Mouse (Mus musculus) mesoderm, embryonic 11.5 days (tissue): ENCODE measurements around the gene Ano1.

Experiments
- DNase-seq: peaks from one replicate; pipeline ENCODE4 v3.0.0-alpha.2; 2012; ENCODE audit warnings: low read depth, low spot score

The Ano1 gene

DNA sequence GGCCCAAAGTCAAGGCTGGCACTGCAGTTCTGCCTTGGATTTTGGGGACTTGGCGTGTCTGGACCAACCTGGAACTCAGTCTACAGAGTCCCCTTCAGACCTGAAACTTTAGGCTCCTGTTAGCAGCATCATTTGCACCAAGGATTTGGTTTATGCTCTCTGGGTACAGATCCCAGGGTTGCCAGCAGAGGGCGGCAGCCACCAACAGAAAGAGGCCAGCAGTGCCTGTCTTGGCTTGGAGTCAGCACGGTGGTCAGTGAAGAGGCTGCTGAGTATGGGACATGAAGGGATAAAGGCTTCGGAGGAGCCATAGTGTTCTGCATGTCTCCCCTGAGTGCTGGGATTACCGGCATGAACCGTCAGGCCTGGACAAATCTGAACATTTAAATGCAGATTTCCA lies 166.1 kb downstream of the Ano1 start:
- DNase-seq, result peak; percentile 78

DNA sequence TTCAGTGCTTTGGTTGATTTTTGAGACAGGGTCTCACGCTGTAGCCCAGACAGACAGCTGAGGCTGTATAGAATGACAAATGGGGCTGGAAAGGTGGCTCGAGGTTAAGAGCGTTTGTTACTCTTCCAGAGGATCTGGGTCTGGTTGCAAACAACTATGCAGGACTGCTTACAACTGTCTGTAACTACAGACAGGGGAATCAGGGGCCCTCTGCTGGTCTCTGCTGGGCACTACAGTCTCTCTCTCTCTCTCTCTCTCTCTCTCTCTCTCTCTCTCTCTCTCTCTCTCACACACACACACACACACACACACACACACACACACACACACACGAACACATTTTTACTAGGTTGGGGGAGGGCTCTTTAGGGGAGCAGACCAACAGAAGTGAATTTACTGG lies 168.2 kb downstream of the Ano1 start:
- DNase-seq, result peak; percentile 66

DNA sequence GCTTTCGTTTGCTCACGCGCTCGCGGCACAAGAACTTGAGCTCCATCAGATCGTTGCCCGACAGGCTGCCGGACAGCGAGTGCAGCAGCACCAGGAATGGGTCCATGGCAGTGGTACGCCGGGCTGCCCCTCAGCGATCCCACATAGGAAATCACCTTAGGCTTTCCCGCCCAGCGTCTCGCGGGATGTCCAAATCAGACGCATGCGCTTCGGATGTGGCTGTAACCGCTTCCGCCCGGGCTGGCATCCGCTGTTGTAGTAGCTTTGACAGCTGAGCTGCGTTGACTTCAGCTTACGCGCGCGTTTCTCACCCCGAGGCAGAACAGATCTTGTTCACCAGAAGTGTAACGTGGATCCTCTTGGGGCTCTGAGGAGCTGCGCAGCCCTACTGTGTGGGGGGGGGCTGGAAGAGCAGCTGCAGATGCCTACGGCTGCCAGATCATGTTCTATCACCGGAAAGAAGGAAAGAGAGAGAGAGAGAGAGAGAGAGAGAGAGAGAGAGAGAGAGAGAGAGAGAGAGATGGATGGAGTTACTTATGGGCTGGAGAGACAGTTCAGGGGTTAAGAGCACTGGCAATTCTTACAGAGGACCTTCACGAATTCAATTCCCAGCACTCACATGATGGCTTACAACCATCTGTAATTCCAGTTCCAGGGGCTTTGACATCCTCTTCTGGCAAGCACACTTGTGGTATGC lies 169.3 kb downstream of the Ano1 start, which contains the start of gene Fadd:
TSS of gene Fadd (minus strand) at position 180 of the 697 bp plus-strand sequence.
- peak; percentile 95 for DNase-seq

DNA sequence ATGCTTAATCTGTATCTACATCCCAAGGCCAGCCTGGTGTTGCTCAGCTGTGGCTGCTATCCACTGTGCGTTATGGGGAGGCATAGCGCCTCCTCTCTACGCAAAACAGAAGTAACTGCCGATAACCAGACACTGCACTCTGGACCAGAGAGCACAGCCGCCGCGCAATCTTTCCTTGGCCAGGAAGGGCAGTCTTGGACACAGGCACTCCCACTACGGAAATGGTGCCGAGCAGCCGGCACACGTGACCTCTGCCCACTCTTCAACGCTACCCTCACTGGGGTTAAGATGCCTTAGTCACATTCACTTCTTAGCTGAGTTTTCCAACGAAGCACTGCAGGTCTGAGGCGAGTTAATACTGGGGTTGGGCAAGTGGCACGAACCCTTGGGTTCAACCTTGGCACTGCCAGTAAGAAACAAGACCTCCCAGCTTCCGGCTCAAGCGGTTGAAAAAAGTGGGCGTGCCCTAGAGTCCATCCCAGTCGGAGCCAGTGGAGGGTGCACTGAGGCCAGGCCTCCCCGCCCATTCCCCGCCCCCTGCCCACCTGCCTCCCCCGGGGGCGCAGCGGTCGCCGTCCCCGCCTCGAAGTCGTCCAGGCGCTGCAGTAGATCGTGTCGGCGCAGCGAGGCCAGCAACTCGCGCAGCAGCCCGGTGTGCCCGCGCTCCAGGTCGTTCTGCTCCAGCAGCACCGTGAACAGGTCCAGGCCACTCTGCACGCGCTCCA lies 170.1 kb downstream of the Ano1 start:
- peak; percentile 83 for DNase-seq

DNA sequence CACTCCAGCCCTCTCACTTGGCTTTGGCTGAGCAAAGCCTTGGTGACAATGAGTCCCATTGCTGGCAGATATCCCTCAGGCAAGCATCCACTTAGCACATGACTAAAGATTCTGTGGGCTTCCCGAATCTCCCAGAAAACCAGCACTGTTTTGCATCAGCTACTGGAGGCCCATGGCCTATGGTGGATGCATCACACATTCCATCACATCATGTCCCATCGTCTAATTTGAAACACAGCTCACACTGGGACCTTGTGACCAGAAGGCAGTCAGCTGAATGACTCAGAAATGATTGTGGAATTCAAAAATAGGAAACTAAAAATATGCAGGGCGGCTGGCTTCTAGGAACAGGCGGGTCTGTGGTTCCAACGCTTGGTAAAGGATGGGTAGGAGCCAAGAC lies 173.9 kb downstream of the Ano1 start:
- no peak for DNase-seq

DNA sequence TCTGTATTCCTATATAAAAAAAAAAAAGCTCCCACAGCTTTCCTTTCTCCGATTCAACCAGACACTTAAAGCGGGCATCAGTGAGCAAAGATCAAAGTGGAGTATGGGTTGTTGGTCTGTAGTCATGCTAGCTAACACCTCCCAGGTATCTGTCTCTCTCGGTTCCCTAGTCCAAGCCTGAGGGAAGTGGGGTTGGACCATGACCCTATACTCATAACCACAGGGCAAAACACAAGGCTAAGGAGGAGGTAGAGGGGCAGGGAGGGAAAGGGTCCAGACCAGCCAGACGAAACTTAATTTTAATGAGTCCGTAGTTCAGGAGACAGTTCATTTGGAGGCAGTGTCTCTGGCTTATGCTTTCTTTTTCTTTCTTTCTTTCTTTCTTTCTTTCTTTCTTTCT lies 179.5 kb downstream of the Ano1 start:
- DNase-seq, result no peak

DNA sequence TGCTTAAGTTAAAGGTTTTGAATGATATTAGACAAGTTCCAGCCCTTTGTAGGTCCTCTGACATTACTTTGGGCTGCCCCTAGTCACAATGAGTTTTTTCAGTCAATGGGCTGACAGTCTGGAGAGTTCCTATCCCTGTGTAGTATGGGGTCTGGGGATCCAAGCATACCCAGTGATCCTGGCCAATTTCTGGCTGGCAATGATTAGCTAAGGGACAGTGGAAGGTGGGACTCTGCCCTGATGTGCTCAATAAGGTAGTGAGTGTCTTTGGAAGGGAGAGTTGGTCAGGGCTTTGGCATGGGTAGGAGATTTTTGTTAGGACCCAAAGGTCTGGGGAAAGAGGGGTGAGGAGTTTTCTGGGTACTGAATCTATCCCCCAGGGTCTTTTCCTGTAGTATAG lies 180.2 kb downstream of the Ano1 start:
- no peak for DNase-seq

DNA sequence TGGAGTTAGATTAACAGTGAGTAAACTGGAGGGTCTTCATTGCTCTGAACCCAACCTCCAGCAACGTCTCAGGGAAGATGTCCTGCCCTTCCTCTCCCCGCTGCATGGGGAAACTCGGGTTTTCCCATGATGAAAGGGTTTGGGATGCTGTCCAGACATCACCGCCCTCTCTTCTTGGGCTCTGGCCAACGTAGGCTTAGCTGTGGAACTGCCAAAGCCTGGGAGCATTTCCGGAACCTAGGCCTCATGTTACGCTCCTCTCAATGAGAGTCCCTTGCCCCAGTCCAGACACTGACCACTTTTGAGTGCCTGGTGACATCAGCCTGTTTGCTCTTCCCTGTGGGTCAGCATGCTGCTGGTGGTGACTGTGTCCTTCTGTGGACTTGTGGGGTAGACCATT lies 182.3 kb downstream of the Ano1 start:
- no peak for DNase-seq

DNA sequence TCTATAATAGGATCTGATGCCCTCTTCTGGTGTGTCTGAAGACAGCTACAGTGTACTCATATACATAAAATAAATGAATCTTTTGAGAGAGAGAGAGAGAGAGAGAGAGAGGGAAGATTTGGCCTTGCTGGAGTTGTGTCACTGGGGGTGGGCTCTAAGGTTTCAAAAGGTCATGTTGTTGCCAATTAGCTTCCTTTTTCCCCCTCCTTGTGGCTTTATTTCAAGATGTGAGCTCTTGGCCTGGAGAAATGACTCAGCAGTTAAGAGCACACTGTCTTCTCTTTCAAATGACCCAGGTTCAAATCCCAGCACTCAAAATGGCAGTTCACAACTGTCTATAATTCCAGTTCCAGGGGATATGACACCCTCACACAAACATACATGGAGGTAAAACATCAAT lies 183.7 kb downstream of the Ano1 start:
- DNase-seq, result no peak

DNA sequence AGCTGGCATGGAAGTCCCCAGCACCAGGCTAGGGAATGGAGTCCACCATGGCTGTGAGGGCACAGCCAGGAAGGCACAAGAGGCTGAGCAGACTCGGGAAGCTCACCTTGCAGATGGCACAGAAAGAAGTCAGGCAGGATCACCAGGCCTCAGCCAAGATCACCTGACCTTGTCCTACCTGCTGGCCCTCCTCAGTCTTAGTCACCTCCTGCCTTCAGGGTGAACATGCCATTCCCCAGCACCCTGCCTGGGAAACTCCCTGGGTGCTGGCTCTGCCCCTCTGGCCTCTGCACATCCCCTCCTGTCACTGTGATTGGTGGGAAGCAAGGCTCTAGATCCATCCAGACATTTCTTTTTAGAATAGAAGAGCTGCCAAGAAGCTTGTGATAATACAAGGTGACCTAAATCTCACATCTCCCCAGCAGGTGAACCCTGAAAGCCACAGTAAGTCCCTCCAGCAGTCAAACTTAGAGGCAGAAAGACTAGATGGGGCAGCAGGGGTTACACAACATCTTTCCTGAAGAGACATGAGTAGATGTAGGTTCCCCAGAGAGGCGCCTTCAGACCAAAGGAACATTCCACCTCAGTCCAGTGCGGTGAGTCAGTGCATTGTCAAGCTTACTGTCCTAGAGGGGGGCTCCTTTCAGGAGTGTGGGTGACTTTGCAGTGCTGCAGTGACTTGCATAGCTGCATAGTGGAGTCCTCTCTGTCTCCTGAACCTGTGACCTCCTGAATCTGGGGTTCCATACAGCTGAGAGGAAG lies 184.7 kb downstream of the Ano1 start:
- DNase-seq, result no peak

DNA sequence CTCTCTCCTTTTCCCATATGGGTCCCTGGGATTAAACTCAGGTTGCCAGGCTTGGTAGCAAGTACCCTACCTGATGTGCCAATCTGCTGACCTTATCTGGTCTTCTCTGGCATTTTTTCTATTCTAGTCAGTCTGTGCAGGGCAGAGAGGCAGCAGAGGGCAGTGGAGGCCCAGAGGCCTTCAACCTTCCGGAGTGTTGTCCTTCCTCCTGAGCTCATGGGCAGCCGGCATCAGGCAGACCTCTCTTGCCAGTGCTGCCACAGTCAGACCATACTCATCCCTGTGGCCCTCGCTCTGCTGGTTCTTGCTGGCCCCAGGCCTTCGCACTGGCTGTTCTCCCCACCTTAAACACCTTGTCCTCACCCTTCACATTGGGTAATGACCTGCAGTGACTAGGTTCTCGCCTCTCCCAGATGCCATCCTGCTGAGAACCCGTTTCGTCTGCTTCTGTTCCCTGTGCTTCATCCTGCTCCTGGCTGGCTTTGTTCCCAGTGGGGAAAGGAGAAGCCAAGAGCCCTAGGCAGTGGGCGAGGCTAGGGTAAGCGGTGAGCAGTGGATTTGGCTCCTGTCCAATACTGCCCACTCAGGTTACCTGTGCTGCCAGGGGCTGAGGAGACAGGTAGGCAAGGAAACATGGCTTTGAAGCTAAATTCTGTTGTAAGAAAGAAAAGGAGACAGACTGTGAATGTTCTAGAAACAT lies 188.2 kb downstream of the Ano1 start:
- no peak for DNase-seq

DNA sequence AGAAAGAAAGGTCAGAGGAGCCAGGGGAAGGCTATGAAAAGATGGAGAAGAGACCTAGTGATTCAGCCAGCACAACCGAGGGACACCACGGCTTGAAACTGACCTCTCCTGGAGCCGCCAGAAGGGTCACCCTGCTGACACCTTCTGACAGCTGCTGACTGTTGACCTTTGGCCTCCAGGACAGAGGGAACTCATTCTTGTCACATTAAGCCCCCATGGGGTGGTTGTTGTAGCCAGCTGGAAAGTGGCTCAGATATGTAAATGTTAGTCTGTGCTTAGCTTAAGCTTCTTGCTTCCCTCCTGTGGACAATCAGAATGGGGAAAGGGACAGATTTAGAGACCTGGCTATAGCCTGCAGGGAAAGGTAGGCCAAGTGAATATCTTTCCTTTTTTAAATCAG lies 189.8 kb downstream of the Ano1 start:
- DNase-seq, result peak; percentile 56

DNA sequence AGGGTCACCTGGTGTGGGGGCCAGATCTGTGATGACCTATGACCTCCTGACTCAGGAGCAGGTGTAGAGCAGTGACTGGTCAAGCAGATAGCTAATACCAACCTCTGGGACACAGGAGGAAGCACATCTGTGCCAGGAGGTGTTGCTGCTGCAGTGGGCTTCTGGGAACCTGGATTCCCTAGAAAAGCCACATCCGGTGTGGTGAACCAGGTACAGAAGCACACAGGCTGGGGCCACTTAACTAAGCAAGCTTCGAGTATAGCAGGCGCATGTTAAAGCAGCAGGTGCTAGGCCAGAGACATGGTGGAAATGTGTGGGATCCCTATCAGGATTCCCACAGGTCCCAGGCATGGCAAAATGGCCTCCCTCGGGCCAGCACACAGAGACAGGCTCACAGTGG lies 191.2 kb downstream of the Ano1 start:
- DNase-seq, result no peak

DNA sequence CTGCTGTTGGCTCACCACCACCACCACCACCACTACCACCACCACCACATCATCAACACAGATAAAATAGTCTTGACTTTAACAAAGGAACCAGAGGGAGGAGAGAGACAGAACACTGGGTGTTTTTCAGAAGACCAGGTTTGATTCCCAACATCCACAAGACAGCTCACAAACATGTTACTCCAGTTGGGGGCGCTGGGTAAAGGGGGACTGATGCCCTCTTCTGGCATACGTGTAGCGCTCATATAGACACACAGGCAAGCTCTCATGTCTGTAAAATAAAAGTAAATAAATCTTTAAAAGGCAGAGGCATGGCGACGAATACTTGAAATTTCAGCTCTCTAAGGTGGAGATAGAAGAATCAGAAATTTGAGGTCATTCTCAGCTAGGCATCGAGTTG lies 193.2 kb downstream of the Ano1 start:
- no peak for DNase-seq

DNA sequence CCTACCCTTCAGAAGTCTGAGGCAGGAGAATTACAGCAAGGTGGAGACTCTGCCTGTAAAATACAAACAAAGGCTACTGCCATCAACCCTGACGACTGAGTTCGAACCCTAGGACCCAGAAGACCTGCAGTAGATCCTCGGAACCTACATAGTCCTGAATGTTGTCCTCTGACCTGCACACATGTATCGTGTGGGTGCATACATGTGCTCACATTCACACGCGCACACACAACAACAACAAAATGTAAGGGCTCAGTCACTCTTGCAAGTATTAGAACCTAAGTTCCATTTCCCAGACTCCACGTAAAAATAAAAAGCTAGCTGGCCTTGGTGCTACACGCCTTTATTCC lies 197.7 kb downstream of the Ano1 start:
- no peak for DNase-seq

DNA sequence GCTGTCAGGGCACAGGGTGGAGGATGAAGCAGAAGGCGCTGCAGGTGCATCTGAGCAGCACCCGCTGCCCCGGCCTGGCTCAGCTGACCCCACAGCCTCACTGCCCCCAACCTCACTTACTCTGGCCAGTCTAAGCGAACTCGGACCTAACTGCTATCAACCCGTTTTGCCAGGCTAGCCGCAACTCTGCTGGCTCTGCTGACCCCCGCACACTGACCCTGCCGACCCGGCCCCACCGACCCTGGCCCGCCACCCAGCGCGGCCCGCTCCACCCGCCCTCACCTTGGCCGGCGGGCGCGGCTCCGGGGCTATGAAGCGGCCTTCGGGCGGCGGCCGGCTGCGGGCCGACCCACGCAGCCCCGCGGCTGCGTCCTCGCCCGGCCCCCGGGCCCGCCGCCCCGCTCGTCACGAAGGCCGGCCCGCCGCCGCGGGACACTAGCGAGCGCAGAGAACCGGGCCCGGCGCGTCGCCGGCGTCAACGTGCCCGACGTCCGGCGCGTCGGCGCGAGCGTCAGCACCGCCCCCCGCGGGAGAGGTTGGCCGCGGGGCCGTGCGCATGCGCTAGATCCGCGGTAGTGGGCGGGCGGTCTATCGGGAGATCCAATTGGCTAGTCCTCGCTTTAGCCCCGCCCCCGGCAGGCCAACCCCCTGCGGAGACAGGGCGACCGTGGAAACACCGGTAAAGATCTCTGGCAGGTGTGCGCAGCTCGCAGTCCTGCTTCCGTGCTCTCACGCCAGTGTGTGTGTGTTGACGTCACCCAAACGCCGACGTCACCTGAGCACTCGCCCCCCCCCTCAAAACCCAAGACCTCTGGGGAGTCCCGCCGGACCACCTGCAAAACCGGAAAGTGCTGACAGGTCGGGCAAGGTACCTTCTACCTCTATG lies 198.3 kb downstream of the Ano1 start, which contains the start of gene Ppfia1:
TSS of gene Ppfia1 (minus strand) at position 493 of the 886 bp plus-strand sequence.
- peak; percentile 97 for DNase-seq

DNA sequence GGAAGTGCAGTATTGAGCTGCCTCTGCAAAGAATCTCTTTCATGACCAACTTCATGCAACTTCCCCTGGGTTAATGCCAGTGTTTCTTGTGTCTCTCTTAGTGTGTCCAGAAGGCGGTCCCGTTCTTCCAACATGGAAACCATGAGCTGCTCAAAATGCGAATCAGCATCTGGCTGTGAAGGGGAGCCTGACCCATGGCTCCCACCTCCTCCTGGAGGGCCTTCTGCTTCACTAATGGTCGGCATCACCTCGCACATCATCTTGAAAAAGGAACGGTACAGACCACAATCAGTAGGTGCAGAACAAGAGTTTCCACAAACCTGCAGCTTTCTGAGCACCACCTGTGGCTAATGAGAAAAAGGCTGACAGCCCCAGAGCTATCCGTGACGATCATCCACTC lies 199.5 kb downstream of the Ano1 start:
- no peak for DNase-seq

DNA sequence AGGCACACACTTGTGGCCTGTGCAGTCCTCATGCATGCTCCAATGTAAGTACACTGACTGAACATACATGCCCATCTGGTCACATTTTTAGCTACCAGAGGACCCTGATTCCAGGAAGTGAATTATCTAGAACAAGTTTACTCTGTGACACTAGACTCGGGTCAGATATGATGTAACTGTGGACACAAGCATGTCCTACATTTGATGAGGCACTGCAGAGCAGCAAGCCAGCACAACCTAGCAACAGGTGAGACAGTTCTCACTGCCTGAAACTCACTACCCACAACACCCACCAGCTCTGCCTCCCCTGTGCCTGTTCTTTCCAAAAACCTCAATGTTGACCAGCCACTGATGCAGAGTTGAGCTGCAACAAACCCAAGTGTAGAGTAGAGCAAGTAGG lies 201.0 kb downstream of the Ano1 start:
- DNase-seq, result no peak

DNA sequence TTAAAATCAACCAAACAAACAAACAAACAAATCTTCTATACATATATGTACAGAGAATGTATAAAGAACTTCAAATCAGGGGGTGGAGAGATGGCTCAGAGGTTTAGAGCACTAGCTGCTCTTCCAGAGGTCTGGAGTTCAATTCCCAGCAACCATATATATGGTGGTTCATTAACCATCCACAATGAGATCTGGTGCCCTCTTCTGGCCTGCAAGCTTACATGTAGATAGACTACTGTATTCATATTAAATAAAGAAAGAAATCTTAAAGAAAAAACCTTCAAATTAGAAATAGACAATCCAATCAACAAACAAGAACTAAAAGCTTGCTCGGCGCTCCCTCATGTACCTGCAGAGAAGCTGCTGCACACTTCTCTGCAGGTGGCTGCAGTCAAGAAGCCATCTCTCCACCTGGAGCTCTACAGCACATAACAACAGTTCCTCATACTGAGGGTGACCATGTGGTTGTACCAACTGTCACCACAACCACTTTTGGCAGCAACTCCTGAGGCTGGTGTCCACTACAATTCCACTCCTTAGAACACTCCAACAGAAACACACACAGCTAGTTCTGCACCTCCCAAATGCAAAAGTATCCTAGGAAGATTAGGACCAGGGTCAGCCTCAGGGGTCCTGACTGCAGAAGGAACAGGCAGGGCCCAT lies 201.7 kb downstream of the Ano1 start:
- DNase-seq, result no peak

DNA sequence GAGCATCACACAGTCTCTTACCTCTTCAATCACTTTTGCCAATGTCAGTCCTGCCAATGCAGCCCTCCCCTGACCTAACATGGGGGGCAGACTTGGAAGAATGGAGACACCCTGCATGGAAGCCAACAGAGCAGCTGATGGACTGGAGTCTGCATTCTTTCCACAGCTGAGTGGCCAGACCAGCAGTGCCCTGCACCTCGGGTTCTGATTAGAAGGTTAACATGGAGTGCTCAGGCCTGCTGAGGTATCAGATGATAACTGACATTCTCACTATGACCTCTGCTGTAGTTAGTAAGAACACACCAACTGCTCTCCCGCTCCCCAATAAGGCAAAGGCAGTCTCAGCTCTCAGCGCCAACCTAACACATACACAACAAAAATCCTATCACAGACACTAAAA lies 206.5 kb downstream of the Ano1 start:
- no peak for DNase-seq
